Mouse (Mus musculus) naive thymus-derived CD4-positive, alpha-beta T cell, adult 2 months (primary cell): ENCODE results near the gene Nectin3.

Experiments used
- DNase-seq: peaks from one replicate; pipeline ENCODE4 v3.0.0-alpha.2; 2011; ENCODE audit warnings: low read depth

Nectin3 gene

GRCm38 (mm10) chr16:46498421-46498789 is at the start of gene Nectin3:
TSS of gene Nectin3 (minus strand) at chr16:46498525.
- no peak for DNase-seq

- no peak for DNase-seq
These were observed 39.8 kb upstream of the Nectin3 start for GRCm38 (mm10) chr16:46538092-46538491.

- DNase-seq = no peak
These were observed 34.3 kb upstream of the Nectin3 start for GRCm38 (mm10) chr16:46532465-46533254.

- no peak for DNase-seq
These were observed 32.7 kb upstream of the Nectin3 start for GRCm38 (mm10) chr16:46531023-46531422.

GRCm38 (mm10) chr16:46520885-46521417 is 22.6 kb upstream of the Nectin3 start:
- no peak for DNase-seq

DNA sequence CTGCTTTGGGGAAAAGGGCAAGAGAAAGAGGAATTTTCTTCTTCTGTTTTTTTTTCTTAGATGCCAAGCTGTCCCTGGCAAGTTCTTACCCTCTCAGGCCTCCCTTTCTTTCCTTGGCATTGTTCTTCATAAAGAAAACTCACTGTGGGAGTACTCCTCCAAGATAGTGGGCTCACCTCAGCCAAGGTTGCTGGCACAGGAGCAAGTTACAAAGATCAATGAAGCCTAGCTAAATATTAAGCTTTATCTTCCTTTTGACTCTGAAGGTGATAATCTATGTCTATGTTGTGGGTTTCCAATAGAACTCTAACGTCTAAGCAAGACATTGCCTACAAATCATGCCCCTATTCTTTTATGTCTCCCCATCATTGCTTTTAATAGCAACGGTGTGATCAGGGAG is 21.3 kb upstream of the Nectin3 start:
- no peak for DNase-seq

- DNase-seq = no peak
These were observed 9.6 kb upstream of the Nectin3 start for GRCm38 (mm10) chr16:46507944-46508333.

DNA sequence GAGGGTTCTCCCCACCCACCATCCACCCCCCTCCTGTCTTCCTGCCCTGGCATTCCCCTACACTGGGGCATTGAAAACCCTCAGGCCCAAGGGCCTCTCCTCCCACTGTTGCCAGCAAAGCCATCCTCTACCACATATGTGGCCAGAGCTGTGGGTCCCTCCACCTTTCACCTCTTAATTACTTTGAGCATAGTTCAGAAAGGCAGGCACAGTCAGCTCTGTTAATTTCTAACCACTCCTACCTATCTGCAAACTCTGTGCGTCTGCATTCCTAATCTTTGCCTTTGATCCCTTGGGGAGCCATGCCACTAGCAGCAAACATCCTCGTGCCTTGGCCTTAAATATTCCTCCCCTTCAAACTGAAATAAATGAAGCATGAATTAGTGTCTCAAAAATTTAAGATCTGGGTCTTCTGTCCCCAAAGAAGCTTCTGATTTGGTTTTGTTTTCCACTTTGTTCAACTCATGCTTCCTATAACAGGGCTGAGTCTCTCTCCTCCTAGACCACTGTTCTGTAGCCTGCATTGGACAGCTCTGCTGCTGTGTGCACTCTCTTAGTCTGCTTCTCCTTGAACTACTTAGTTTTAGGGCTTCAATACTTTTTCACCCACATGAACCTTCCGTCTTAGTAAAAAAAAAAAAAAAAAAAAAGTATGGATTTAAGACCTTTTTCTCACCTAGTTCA is 9.1 kb upstream of the Nectin3 start:
- DNase-seq = no peak

DNA sequence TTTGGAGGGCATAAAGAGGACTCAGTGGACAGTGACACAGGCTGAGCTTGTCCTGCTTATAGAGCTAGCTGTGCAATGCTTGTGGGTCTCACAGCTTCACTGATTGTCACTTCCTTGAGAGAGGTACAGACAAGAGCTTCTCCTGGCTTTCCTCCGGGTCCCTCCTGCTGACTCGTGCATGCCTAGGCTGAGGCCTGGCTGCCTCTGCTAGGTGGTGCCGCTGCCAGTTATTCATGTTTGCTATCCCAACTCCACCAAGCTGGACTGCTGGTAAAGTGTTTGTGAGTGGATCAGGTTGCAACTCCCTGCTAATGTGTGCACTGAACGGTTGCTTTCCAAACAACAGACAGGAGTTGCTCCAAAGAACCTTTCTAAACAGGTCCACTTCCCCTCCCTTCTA is 5.7 kb upstream of the Nectin3 start:
- DNase-seq = no peak

GRCm38 (mm10) chr16:46502311-46502710 is 4.0 kb upstream of the Nectin3 start:
- DNase-seq = no peak

- DNase-seq = no peak
These were observed 2.4 kb upstream of the Nectin3 start for GRCm38 (mm10) chr16:46500759-46501158.

DNA sequence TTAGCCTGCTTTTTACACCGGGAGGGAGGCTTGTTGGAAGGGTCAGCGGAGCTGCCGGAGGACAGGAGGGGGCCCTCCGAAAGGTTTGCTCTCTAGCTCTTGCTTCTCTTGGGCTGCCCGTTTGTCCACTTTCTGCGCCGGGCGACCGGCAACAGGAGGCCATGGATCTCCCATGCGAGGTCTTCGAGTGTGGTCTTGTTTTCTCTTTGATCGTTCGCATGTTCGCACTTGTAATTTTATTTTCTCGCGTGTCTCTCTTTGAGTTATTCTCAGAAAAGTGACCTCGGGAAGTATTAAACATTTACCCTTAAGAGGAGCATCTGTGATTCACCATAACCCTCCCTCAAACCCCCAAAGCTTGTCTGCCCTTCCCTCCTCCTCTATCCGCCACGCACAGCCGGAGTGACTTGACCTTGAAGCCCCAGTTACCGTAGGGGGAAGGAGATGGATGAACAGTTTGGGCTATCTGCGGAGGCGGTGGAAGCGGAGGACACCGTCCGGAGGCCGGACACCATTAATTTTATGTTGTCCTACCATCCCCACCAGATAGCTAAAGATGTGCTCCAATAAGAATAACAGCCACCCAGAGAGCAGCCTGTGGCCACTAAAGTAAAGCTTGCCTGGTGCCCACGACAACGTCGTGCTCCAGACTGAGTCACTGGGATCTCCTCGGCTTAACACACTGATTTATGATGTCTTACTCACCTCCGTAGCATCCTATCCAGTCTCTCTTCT is 472 bp downstream of the Nectin3 start:
- no peak for DNase-seq

DNA sequence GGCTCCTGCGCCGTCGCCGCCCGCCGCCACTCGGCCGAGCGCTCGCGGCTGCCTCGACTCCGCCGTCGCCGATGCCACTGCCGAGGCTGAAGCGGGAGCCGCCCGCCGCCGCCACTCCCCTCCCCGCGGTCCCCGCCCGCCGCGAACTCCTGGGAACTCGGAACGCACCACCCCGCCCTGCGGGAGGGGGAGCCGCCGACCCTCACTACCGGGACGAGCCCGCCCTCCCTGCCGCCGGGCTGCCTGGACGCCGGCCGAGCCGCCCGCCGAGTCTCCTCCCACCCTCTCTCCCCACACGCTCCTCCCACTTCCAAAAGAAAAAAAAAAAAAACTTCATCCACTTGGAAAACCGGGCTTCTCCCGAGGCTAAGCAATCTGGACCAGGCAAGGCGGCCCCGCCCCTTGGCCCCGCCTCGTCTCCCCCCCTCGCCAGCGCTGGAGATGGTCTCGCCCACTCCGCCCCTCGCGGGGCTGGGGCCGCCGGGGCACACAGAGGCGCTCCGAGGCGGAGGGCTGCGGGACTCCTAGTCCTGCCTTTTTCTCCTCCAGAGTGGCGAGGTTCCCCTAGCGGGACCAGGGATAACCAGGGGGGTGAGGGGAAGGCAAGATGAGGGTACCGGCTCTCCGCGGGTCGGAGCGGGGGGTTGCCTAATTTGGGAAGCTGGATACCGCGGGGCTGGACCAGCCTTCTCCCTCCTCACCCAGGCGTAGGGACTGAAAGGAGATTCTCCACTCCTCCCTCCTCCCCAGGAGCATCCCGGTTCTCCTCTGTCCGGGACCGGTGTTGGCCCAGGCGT is 1.2 kb downstream of the Nectin3 start:
- DNase-seq = peak; percentile 53

- no peak for DNase-seq
These were observed 2.1 kb downstream of the Nectin3 start for GRCm38 (mm10) chr16:46496031-46496868.

DNA sequence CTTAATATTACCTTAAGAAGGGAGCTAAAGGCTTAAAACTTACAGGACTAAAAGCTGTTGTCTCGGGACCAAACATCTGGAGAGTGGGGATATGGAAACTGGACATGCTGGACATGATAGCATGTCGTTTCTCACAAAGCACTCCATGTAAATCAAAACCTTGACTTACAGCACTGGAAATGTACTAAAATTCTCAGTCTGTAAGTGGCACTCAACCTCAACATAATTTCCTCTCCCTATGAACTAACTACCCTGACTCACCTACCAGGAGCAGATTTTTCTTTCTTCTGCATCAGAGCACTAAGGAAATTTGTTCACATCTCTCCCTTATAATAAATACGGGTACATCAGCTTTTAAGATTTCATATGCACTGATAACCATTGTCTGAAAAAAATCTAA is 3.1 kb downstream of the Nectin3 start:
- DNase-seq = no peak

- DNase-seq = no peak
These were observed 10.8 kb downstream of the Nectin3 start for GRCm38 (mm10) chr16:46487436-46488097.

DNA sequence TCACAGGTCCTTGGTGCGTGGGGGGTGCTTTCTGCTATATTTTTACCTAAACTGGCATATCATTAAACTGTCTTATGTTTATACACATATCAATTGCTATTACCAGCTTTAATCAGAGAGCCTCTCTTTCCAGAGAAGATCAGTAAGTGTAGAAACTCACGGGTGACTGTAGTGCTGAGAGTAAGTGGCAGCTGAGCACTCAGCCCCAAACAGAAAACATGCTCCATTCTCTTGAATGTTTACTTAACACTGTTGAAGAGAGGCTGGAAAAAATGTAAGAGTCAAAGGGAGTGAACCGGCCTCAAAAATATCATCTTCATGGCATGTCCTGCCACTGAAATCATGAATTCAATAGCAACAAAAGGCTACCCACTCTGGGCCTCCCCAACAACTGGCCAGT is 21.0 kb downstream of the Nectin3 start:
- DNase-seq = no peak

GRCm38 (mm10) chr16:46451421-46451820 is 46.9 kb downstream of the Nectin3 start:
- no peak for DNase-seq

GRCm38 (mm10) chr16:46449013-46449412 is 49.3 kb downstream of the Nectin3 start:
- DNase-seq = no peak

- DNase-seq = no peak
These were observed 67.0 kb downstream of the Nectin3 start for GRCm38 (mm10) chr16:46431317-46431716.
